Mouse (Mus musculus) erythroid progenitor cell, adult 5-6 weeks (primary cell): ENCODE measurements around the gene Mgmt. TPM values are rescaled to one million over a fixed set of nuclear protein-coding genes. Genes with fewer than 3 reads are reported as not detected.

Source experiments
- ATAC-seq: replicated peaks from 2 replicates; pipeline ENCODE4 v1.8.0; 2016; ENCODE audit warnings: moderate number of reproducible peaks, mild to moderate bottlenecking, moderate TSS enrichment, inconsistent platforms; ENCODE audit not compliant: poor library complexity, low FRiP score, severe bottlenecking
- total RNA-seq, 2 experiments: library from RNA; stranded (forward) in 1 of 2; stranded (reverse) in 1 of 2; fragments of 150-400 nt in 1 of 2; fragments of 186-747, 209-891 nt in 1 of 2; gene quantifications; 2 replicates each; pipeline versions ENCODE4 v1.2.3 to v1.2.4; 2015 to 2017; ENCODE audit warnings: low replicate concordance in 2 of 2

Gene Mgmt
- total RNA-seq, 2 experiments from 2014 or later = 0.83 TPM; not detected in 1

DNA sequence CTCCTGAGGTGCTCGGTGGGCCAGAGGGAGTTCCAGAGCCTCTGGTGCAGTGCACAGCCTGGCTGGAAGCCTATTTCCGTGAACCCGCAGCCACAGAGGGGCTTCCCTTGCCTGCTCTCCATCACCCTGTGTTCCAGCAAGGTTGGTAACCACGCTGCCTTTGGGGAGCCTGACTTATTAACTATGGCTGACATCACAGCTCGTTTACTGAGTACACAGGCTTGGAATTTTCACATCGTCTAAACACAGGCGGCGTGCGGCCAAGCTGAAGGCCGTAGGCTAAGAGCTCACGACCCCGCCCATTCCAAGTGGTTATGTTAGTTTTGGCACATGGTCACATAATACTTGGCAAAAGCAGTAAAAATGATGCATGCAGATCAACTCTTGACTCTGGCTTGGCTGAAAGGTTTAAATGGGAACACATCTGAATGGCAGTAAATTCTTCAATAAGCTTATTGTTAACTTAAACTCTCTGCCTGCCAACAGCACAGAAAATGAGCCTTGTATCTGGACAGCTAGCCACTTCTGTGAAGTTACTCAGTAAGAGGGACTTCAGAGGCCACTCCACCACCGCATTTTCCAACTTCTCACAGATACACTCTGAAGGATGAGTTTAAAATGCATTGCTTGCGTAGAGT lies 191.7 kb downstream of the Mgmt start:
- ATAC-seq = no peak

DNA sequence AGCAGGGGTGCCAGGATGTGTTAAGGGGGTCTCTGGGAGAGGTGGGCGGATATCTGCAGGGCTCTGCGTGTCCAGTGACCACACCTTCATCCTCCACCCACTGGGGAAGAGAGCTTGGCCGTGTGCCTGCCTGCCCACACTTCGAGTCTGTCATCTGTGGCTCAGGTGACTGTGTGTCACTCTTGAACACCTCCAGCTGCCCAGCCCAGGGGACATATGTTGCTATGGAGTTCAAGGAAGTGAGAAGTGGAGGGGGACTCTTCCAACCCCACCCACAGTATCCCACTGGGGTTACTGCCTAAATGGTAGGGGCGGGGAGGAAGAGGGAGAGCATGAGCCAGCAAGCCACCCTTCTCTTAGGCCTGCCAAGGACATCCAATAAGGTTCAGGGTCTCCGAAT lies 192.7 kb downstream of the Mgmt start:
- no peak for ATAC-seq

DNA sequence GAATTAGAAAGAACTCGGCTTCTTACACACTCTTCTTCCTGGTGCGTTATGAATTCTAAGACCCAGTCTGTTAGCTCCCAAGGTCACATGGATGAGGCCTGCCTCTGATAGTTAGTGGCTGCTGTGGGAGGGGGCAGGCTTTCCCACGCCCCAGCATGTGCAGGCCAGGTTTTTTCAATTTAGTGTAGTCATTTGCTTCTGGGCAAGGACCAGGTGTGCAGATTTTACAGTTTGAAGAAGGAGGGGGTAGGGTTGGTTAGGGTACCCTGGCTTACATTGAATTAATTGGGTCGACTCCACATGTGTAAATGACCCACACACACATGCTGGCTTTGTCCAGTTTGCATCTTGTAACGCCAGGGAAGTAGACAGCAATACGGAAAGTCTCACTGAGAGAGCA lies 193.7 kb downstream of the Mgmt start:
- ATAC-seq = no peak

DNA sequence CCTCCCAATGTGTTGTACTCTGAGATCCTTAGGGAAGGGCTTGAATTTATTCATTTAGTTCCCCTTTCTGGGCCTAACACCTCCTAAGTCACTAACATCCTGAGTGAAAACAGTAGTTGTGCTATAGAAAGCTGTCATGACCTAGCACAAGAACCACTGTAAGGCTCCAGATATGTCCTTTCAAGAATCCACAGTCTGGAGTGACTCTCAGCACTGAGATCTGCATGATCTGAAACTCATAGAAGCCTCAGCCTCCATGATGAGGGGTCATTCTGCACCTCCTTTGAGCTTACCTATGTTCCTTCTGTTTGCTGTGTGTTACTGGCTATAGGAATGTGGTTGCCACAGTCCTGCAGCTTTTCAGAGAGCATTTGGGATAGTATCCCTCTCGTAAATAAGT lies 200.1 kb downstream of the Mgmt start:
- ATAC-seq = no peak

DNA sequence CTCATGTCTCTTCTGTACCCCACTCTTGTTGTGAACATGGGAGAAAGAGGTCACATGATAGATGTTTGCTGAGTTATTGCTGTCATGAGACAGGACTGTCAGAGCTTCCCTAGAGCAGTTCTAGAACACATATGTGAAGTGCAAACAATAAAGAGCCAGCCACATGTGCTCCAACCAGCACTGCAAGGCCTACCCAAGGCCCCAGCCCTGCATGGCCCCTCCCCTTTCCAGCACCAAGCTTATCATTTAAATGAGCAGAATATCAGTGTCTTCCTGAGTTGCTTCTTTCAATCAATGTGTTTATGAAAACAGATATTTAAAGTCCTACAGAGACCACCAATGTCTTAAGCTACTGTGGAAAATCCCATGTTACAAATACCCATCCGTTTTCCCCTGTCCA lies 201.3 kb downstream of the Mgmt start:
- ATAC-seq = no peak

DNA sequence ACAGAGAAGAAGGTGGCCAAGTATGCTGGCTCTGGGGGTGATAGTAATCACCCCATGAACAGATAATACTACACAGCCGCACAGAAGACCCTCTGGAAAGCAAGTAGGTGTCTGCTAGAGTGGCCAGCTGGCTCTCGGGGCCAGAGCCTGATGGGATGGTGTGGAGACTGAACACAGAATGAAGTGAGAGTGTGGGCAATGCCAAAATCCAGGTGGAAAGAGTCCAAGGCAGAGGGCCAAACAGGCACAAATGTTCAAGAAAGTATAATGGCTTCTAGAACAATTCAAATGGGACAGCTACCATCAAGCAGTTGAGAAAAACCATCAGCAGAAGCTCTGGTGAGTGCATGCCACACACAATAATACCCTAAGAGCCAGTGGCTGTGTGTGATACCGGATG lies 205.4 kb downstream of the Mgmt start:
- ATAC-seq = no peak

DNA sequence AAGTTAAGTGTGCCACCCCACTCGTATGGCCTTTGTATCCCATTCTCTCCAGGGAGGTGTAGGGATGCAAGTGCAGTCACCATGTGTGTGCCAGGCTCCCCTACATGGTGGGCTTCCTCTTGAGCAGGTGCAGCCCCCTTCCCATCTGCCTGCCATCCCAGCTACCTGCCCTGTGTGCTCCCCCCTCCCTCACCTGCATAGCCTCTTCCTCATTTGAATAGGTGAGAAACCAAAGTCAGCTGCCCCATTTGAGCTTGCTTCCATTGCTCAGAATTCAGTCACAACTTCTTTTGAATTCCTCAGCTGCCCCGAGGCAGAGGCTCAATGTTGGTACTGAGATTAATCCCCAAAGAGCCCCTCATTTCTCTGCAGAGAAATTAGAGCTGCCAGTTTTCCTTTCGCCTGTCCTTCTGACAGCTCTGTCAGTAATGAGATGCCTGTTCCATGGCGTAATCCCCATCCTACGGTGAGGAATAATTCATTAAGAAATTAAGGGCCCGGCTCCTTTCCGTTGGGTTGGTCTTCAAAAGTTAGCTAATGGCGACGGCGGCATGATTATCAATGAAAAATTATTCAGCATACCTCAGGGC lies 208.3 kb downstream of the Mgmt start:
- no peak for ATAC-seq

DNA sequence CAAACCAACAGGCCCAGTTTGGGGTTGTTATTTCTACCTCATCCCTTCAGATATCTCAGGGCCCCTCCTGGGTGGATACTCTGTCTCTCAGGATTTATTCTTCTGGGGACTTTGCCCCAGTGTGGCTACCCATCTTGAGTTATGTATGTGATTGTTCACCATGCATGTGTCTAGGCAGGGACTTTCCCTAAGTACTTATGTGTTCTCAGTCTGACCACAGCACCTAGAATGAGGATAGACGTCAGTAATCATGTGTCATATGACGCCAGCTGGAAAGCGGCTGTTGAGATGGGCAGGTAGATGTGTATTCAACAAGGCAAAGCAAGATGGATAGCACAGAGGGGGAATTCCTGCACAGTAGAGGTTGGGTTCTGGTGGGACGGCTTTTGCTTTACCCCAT lies 217.7 kb downstream of the Mgmt start:
- no peak for ATAC-seq

DNA sequence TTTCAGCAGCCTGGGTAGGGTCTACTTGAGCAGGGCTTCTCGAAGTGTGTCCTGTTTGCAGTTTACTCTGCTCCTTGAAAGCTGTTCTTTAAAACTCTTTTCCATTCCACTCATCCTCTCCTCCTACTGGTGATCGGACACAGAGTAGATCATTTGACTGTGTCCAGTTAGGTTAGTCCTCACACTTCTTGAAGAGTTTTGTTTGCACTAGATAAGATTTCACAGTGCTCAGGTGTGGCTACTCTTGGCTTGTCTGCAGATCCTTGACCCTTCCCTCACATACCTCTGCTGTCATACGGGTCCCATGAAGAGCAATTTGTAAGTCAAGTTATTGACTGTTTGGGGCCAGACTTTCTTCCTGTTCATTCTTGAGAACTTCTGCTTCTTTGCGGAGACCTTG lies 221.8 kb downstream of the Mgmt start:
- ATAC-seq = no peak

DNA sequence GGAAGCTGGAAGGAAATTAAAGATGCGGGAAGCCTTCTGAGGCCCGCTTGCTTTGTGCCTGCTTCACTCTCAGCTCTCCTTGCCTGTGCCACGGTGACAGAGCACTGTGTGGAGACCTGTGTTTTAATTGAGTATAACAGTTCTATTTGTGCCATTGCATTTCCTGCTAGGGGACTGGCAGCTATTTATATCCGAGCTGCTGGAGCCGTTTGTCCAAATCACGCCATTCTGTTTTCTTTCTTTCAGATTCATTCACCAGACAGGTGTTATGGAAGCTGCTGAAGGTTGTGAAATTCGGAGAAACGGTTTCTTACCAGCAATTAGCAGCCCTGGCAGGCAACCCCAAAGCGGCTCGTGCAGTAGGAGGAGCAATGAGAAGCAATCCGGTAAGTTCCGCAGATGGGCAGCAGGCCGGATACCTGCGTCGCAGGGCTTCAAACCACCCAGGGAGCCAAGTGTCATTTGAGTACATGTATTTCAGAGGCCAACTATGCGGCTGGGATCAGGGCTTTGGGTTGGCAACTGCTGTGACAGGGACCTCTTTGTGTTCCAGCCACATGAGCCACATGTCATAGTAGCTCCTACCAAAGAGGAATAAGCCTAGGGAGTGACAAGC lies 226.9 kb downstream of the Mgmt start:
- ATAC-seq = no peak

DNA sequence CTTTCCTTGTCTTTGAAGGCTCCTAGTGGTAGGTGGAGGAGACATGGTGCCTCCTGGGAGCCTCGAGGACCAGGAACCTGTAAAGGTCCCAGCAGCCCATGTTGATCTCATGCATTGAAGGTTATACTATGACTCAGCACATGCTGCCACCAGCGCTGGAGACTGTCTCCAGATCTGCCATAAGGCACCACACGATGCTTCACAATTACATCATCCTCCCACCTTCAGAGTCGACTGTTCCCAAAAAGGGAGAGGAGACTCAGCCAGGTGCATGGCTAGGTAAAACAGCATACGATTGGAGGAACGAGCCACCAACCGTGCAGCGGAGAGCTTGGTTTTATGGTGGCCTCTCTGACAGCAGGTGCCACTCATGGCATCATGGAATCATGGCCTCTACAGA lies 234.3 kb downstream of the Mgmt start:
- ATAC-seq = no peak

DNA sequence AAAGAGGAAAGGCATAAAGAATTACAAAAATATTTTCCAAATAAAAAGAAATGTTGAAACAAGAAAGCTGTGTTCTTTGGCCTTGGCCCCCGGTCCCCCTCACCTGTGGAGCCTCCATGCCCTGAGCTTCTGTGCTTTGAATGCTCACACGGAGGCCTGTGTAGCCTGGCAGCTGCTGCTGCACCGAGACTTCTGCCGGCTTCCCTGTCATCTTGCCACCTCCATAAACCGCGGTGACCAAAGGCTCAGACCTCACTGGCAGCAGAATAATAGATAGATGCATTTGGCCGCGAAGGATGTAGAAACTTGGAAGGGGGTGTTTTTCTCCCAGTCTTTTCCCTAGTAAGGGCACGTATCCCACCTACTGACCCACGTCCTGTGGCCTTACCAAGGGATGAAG lies 235.8 kb downstream of the Mgmt start:
- no peak for ATAC-seq

DNA sequence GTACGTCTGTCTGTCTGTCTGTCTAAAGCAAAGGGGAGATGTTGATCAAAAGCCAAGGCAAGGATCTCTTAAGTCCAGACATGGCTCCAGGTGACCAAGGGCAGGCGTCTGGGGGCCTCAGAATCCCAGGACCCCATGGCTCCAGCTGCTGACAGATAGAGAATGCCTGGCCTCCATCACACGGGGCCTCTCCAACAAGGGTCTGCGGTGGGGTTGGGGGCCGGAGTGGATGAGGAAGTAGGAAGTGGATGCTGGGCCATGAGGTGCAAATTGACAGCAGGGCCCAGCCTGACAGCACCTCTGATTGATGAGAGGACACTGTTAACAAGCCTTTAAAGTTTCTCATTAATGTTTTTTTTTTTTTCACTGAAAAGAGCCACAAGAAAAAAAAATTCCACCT lies 237.5 kb downstream of the Mgmt start:
- no peak for ATAC-seq

DNA sequence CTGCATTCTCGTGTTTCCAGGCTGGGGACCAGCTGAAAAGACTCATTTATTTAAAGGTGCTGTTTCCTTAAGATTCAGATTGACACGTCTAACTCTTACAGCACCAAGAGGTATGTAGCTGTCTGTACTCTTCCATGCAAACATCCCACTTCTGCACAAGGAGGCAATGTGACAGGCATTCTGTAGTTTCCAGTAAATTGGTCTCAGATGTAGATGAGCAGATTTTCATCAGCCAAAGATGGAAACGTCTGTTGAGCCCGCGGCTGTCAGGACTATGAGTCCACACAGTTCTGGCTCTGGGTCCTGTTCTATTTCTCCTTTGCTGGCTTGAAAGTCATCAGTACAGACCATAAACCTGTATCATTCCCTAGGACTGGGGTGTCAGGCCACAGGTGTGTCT lies 243.7 kb downstream of the Mgmt start:
- ATAC-seq = no peak

DNA sequence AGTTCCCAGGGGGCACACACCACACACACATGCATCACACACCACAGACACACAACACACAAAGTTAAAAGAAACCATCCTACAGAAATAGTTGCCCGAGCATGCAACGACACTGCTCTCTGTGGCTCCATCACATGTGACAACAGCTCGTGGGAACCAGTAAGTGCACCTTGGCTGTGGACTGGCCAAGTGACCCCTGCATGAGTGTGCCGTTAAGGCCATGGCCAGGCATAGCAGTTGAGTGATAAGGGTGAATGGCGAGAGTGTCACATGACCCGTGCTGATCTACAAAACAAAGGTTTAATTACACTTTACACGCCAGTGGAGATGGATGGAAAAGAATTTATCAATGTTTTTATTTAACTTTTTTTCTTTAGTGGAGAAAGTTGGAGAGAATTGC lies 245.9 kb downstream of the Mgmt start:
- no peak for ATAC-seq

DNA sequence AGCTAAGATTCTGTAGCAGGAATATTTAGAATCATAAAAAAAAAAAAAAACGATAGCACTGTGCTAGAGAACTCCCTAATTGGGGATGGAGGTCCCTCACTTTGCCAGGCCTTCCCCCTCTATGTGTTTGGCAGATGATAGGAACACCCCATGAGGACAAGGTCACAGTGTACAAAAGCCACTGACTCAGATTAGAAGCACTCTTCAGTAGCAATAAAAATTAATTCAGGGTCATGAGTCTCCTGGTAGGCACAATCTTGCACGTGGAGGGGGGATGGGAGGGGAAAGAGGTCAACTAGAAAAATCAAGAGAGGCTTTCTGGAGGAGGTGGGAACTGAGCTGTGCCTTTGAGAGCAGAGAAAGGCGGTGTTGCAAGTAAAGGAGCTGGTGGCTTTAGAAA lies 247.0 kb downstream of the Mgmt start:
- no peak for ATAC-seq

DNA sequence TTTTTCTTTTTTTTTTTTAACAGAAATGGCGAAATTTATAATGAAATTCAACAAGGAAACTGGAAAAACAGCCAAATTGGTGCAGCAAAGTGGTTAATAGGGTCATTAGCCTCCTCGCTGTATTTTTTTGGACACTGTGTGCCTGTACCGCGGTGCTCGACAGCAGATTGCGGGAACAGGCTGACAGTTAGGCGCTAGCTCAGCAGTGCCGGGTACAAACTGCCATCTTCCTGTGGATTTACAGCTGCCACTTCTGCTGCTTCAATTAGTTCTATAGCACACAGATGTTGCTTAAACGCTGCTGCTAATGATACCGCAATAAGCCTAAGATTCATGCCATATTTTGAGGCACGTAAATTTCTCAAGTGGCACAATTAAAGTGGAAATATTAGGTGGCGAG lies 252.7 kb downstream of the Mgmt start:
- ATAC-seq = no peak

DNA sequence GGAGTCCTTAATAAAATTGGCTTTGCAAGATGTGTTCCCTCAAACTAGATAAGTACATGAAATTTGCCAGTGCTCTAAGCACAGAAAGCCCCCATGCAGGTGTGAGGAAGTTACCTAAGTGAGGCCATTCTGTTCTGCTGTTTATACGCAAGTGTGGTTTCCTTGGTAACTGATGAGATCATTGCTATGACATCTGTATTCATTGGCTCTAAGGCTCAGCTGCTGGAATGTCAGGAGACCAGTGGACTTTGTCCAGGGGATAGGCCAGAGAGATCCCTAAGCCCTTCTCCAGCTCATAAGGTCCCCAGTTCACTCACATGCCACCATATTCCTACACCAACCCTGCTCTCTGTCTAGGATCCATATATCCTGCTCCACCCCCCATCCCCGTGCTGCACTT lies 257.4 kb downstream of the Mgmt start:
- no peak for ATAC-seq

DNA sequence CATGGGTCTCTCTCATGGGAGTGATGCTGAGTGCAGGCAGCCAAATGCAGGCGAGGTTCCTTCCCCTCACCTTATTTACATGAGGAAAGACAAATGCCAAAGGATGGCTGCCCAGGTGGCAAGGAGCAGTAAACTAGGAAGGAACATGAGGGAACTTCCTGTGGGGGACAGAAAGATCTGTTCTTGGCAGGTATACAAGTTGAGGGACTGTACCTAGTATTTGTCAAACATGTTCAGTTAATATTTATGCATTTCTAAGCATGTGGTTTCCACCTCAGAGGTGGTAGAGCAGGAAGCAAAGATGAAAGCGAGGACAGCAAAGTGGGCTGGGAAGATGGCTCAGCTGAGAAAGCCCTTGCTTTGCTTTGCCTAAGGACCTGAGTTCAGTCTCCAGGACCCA lies 260.2 kb downstream of the Mgmt start:
- no peak for ATAC-seq

DNA sequence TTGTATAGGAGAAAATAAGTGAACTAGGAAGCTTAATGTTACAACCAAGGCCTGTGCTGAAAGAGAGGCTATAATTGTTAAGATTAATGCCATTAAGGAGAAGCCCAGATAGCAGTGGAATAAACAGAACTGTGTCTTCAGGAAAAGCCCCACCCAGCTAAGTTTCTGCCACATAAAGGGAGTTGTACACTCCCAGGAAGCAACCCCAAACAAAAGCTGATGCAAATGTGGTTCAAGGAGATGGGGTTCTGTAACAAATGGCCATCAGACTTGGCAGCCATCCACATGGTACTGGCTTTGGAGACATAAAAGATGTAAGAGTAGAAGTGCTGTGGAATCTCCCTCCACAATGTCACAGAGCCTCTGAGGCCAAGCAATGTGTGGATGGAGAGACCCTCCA lies 264.7 kb downstream of the Mgmt start:
- ATAC-seq = no peak

DNA sequence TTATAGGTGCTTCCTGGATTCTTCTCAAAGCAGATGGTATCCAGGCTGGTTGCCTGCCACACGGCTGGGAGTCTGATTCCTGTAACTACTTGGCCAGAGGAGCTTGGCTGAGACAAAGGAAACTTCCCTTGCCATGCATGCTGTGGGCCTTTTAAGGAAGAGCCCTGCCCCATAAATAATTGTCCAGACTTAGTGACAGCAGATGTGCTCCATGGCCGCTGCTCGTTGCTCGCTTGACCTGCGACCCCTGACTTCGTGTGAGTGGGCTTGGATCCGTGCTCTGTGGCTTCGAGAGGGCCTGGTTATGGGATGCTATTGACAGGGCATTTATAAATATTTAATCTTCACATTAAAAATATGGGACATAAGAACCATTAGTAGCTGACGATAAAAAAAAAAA lies 277.9 kb downstream of the Mgmt start:
- no peak for ATAC-seq
